Mouse (Mus musculus) regulatory T cell (primary cell): Measurements from ENCODE around the gene Plxdc2.

ENCODE experiments used
- in situ Hi-C: fragments of 300-600 bp; cut with MboI, MseI; formaldehyde crosslinking; loops from one replicate; pipeline ENCODE4 v1.15.1; 2025; ENCODE audit warnings: high pct_unique_total_duplicates

Plxdc2 gene

GRCm38 (mm10) chr2:16356106-16356818 lies at the start of gene Plxdc2:
Gene Plxdc2 (plus strand): TSS chr2:16356304.
- in situ Hi-C loops: loop anchor here (25.0 kb wide), 2 partner anchors 981 to 1056 kb away; no protein-coding TSS in a partner anchor

DNA sequence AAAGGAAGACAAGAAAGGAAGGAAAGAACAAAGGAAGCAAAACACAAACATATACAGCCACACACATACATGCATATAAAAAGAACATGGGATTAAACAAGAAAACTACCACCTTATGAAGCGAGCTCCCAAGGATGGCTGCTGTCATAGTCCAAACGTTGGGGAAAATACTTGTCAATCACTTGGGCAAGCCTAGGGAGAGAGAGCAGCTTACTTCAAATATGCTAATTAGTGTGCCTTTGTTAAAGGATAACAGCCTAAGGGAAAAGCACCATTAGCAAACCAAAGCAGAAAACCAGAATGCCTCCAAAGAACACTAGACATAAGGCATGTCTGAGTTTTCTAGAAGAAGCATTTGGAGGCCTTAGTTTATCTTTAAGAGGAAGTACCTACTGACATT lies 45.7 kb upstream of the Plxdc2 start:
- in situ Hi-C loops: no loop called here

- in situ Hi-C loops: no loop called here
Observed at GRCm38 (mm10) chr2:16312400-16313070, 43.6 kb upstream of the Plxdc2 start.

DNA sequence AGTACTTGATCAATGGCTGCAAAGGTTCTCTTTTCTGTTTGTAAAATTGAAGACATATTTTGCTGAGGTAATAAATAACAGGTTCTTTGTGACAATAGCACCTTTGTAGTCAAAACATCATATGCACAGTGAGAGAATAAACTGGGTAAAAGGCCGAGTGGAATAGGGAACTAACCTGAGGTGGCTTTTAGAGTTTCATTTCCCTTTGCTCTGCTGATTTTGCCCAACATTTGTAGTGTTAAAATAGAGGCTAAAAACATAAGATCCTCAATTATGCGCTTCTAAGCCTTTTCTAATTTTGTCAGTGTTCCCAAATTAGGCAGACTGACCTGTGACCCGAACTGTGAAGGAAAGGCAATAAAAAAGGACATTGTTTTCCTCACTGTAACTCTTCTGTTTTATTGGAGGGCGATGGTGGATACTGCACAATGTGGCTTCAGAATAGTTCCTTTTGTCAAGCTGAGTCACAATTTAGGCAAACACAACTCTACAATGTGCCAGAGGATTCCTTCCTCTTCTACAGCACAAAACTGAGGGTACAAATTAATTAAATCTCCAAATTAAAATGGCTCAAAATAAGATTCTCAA lies 20.8 kb upstream of the Plxdc2 start:
- in situ Hi-C loops: no loop called here

DNA sequence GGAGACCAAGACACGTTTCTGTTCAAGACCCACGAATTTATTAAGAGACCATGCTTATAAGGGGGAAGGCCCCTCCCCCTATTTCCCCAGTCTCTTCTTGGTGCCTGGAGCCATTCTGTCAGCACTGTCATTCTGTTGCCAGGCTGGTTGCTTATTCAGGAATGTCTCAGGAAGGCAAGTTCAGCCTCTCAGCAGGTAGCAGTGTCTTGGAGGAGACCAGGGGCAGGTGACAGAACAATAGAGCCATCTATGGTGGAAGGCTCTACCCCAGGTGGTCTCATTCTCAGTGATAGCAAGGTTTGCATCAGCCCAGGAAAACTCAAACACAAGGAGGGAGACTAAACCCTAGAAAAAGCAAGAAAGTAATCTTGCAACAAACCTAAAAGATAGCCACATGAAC lies 11.5 kb upstream of the Plxdc2 start:
- in situ Hi-C loops: no loop called here

DNA sequence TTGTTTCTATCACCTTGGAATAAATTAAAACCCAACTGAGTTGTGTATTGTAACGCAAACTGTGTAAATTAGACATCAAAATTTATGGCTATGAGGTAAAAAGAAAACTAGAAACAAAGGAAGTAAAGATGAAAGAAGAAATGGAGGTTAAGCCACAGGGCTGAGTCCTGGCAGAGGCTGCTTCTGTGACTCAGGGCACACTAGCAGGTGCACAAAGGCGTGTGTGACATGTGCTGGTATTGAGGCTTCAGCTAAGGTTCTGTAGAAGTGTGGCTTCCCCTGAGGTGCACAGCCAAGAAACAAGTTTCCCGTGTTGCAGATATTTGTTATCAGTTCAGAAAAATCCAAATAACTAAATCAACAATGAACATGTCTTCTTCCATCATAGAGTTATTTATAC lies 5.0 kb upstream of the Plxdc2 start:
- in situ Hi-C loops: loop anchor here (25.0 kb wide), 2 partner anchors 986 to 1061 kb away; no protein-coding TSS in a partner anchor

GRCm38 (mm10) chr2:16355611-16356105 lies 446 bp upstream of the Plxdc2 start:
- in situ Hi-C loops: loop anchor here (25.0 kb wide), 2 partner anchors 982 to 1057 kb away; no protein-coding TSS in a partner anchor

GRCm38 (mm10) chr2:16356921-16357837 lies 1.1 kb downstream of the Plxdc2 start:
- in situ Hi-C loops: loop anchor here (25.0 kb wide), 2 partner anchors 980 to 1055 kb away; no protein-coding TSS in a partner anchor

DNA sequence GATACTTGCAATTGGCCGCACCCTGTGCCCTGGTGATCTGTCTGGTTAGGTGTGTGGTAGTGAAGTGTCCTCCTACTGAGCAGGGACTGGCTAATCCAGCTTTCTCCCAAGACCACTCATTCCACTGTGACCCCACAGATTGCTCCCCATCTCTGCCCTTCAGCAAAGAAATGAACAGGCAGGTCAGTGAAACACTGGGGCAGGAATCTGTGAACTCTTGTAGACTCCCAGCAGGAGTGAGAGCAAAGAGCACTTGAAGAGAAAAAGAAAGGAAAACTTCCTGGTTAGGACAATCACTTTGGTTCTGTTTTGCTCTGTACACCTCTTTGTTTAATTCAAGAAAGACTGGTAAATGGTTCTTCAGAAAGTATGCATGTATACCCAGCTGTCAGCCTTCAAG lies 1.8 kb downstream of the Plxdc2 start:
- in situ Hi-C loops: loop anchor here (25.0 kb wide), 2 partner anchors 979 to 1054 kb away; no protein-coding TSS in a partner anchor

GRCm38 (mm10) chr2:16359341-16359928 lies 3.3 kb downstream of the Plxdc2 start:
- in situ Hi-C loops: loop anchor here (25.0 kb wide), 2 partner anchors 978 to 1053 kb away; no protein-coding TSS in a partner anchor

DNA sequence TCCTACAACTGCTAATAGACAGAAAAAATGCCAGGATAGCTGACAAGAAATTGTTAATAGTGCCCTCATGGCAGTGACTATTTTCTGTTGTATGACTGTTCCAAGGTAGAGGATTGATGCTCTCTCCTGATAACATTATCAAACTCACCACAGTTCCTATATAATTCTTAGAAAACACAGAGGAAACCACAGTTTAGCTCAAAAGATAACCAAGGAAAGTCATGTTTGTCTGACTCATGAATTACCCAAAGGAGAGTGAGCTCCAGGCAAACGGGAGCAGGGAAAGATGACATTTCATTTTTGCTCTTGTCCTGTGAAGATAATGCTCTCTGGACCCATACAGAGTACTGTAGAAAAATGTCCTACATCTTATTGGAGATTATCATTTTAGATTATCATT lies 8.6 kb downstream of the Plxdc2 start:
- in situ Hi-C loops: loop anchor here (25.0 kb wide), 2 partner anchors 973 to 1048 kb away; no protein-coding TSS in a partner anchor

- in situ Hi-C loops: loop anchor here (25.0 kb wide), 2 partner anchors 971 to 1046 kb away; no protein-coding TSS in a partner anchor
Observed at GRCm38 (mm10) chr2:16365830-16366401, 9.8 kb downstream of the Plxdc2 start.

- in situ Hi-C loops: loop anchor here (25.0 kb wide), 2 partner anchors 967 to 1042 kb away; no protein-coding TSS in a partner anchor
Observed at GRCm38 (mm10) chr2:16370419-16370818, 14.3 kb downstream of the Plxdc2 start.

DNA sequence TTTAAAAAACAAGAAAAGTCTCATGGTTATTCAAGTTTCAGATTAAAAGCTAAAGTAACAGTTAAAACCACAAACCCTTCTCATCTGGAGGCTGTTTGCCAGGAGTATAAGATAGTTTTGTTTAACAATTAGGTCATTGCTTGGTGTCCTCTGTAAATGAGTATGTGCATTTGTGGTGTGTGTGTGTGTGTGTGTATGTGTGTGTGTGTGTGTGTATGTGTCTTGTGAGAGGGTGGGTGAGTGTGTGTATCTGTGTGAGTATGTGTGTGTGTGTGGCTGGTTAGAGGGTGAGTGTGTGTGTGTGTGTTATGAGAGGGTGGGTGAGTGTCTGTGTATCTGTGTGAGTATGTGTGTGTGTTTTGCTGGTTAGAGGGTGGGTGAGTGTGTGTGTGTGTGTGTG lies 18.2 kb downstream of the Plxdc2 start:
- in situ Hi-C loops: loop anchor here (25.0 kb wide), 2 partner anchors 963 to 1038 kb away; no protein-coding TSS in a partner anchor

DNA sequence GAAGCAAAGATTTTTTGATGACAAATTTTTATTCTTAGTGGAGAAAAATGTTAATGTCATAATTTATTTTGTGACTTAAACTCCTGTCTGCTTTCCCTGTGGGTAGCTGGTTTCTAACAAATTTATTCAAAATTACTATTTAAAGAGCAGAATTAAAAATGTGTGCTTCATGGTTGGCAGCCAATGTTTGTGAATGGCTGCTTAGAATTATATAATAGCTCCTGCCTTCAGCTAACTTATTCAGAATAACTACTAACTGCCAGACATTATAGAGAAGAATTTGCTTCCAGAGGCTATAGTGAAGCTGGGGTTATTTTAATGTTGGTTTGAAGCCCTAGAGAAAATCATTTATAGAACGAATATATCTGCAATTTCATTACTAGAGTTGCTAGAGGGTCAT lies 30.1 kb downstream of the Plxdc2 start:
- in situ Hi-C loops: no loop called here

DNA sequence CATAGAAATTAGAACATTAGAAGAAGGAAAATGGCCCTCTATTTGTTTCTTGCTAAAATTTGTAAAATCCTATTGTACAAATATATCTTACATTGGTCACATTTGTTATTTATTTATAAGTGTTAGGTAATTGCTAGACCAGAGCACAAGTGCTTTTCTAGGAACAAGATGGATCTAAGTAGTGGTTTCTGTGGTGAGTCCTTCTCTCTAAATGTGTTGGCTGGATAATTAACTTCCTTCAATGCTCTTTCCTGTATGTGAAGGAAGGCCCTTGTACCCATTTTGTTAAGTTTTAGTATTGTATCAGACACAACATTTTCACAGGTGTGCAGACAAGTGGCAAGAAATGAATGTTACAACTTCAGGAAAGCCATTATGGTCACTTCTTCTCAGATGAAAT lies 30.6 kb downstream of the Plxdc2 start:
- in situ Hi-C loops: no loop called here

DNA sequence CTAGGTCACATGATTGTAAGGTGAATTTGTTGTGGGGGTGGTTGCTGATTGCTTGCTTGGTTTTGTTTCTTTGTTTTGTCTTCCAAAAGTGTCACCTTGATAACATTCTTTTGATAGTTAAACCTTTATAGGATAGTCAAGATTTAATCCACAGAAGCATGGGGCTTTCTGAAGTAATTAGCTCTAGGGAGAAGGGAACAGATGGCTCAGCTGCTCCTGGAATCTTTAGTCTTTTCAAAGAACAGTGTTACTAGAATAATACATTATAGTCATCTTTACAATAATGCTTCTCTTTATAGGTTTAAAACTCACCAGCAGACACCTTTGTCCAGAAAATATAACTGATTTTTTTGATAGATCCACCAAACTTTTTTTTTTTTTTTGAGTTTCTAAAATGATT lies 31.7 kb downstream of the Plxdc2 start:
- in situ Hi-C loops: no loop called here

- in situ Hi-C loops: no loop called here
Observed at GRCm38 (mm10) chr2:16397501-16397900, 41.4 kb downstream of the Plxdc2 start.

DNA sequence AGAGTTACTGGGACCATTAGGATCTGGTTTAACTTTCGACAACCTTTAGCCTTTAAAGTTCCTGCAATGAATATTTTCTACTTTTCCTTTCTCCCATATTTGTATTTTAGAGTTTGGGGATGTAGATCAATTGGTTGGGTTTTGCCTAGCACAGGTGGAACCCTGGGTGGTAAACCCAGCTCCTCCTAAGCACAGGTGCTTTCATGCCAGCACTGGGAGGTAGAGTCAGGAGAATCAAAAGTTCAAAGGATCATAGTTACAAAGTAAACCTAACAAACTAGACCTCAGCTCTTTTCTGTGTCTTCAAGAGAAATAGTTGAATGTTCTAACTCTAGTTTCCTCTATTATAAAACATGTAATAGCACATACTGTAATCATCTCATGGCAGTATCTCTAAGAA lies 41.9 kb downstream of the Plxdc2 start:
- in situ Hi-C loops: no loop called here

GRCm38 (mm10) chr2:16398896-16399295 lies 42.8 kb downstream of the Plxdc2 start:
- in situ Hi-C loops: no loop called here
